Mouse (Mus musculus): ENCODE results near the gene Tex52. TPM values are rescaled to one million over a fixed set of nuclear protein-coding genes. Genes with fewer than 3 reads are reported as not detected.

The Tex52 gene
- total and polyA plus RNA-seq, 3 experiments = 0.07 TPM; not detected in 2

DNA sequence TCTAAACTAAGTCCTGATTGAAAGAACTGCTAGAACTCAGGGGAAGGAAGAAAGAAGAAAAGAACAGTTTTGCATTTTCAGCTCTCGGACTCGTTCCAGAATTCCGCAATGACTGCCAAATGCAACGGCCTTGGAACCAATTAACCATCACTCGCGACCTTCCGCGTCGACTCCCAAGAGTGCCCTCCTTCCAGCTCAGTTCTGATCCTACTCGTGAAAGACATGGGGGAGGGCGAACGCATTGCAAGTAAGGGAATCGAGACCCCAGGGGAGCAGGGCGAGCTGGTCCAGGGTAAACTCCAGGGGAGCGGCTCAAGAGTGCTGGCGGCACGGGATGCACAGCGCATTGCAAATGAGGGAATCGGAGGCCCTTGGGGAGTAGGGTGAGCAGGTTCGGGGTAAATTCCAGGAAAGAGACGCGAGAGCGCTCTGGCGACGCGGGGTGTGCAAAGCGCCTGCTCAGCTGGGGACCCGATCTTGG lies 20.0 kb upstream of the Tex52 start:
- H3K27me3 ChIP-seq (ENCODE audit: control insufficient read depth in 1 of 2, insufficient read depth in 2 of 2, low read length in 2 of 2) = no peaks in the 10 kb centered on the region
- peaks cover 10% of the 10 kb centered on the region for H3K79me2 ChIP-seq (ENCODE audit: control insufficient read depth, insufficient read depth, low read length, poor library complexity)
- TF ChIP-seq GABPA (IDR thresholded peaks at IDR 0.05; ENCODE audit: low read depth, low read length) (no peak), SIN3A (IDR thresholded peaks at IDR 0.05; ENCODE audit: low read length) (no peak), MAX (IDR thresholded peaks at IDR 0.05; ENCODE audit: low read length) (no peak), ETS1 (IDR thresholded peaks at IDR 0.05; ENCODE audit: low read depth, low read length) (no peak), MXI1 (IDR thresholded peaks at IDR 0.05; ENCODE audit: low read depth, low read length) (no peak)
- H3K36me3 ChIP-seq (ENCODE audit: control insufficient read depth in 1 of 2, insufficient read depth in 2 of 2, low read length in 2 of 2) = peaks cover 0 to 8% of the 10 kb centered on the region in 2 experiments; a peak in 3 of 4 replicates
- H3K4me3 ChIP-seq (ENCODE audit: control insufficient read depth in 1 of 2, insufficient read depth in 1 of 2, low read depth in 2 of 2, low read length in 2 of 2) = peak overlapping the region; percentile 68 to 88
- no peak for DNase-seq (ENCODE audit: low read depth, low spot score)
- H3K9ac ChIP-seq (ENCODE audit: control insufficient read depth, low read depth, low read length, poor library complexity, severe bottlenecking) = peak overlapping the region; percentile 79
- H3K9me3 ChIP-seq (replicated peaks; ENCODE audit: insufficient read depth, low read length) = no peaks in the 10 kb centered on the region
- no peak overlapping the region for H3K27ac ChIP-seq (ENCODE audit: control insufficient read depth, low read depth, low read length)
- H3K4me1 ChIP-seq (ENCODE audit: control insufficient read depth in 1 of 2, insufficient read depth in 2 of 2, low read length in 2 of 2) = peaks cover 0 to 5% of the 10 kb centered on the region in 2 experiments; a peak in 2 of 4 replicates

DNA sequence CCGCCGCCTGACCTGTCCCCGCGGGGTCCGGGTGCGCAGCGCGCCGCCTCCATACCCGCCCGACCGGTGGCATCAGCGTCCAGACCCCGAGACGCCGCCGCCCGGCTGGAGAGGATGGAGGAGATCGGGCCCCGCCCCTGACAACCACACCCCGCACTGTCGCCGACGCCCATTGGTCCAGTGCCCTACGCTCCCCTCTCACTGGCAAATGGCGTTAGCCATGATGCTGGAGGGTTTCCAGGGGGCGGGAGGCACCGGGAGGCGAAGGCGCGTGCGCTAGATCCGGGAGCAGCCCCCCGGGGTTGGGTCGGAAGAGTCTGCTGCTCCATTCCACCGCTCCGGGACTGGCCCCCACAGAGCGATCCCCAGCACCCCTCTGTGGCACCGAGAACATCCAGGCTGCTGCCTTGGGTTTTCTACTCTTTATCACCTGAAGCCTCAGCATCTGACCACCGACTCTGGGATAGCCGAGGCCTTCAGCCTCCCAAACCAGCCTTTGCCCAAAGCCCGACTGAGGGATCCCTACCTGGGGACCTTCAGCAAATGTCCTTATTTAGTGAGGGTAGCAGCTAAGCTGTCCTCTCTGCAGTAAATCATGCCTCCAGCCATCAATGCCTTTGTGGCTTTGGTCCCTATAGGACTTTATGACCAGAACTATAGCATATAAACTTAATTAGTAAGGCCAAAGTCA lies 19.4 kb upstream of the Tex52 start, which contains the start of gene Tulp3:
Tulp3 (minus strand) TSS at position 126 of the 691 bp plus-strand sequence.
- peaks cover 0 to 12% of the 10 kb centered on the region in 2 experiments; a peak in 3 of 4 replicates for H3K36me3 ChIP-seq (ENCODE audit: control insufficient read depth in 1 of 2, insufficient read depth in 2 of 2, low read length in 2 of 2)
- TF ChIP-seq ZC3H11A (IDR thresholded peaks at IDR 0.05; ENCODE audit: low read depth, low read length) = no peak
- TF ChIP-seq ETS1 (IDR thresholded peaks at IDR 0.05; ENCODE audit: low read depth, low read length) = 0 out of 2 replicates have a peak, but pooled peaks have one; percentile 20
- no peak for TF ChIP-seq UBTF (IDR thresholded peaks at IDR 0.05; ENCODE audit: borderline replicate concordance, insufficient read depth, low read depth, low read length)
- no peak for TF ChIP-seq MEF2A (IDR thresholded peaks at IDR 0.05; ENCODE audit: extremely low read depth, insufficient replicate concordance, low read depth, low read length, poor library complexity, severe bottlenecking)
- 0 out of 2 replicates have a peak, but pooled peaks have one; percentile 38 for TF ChIP-seq TBP (IDR thresholded peaks at IDR 0.05; ENCODE audit: low read depth, low read length)
- TF ChIP-seq HCFC1 (IDR thresholded peaks at IDR 0.05; ENCODE audit: low read depth, low read length) = peak; percentile 80
- peak; percentile 79 for TF ChIP-seq NRF1 (IDR thresholded peaks at IDR 0.05; ENCODE audit: insufficient read depth, low read depth, low read length, poor library complexity, severe bottlenecking)
- TF ChIP-seq MXI1 (IDR thresholded peaks at IDR 0.05; ENCODE audit: low read depth, low read length) = peak; percentile 72; the same call in 1 of the 2 replicates
- peak; percentile 29 to 75 for TF ChIP-seq POLR2A (IDR thresholded peaks at IDR 0.05; ENCODE audit: control insufficient read depth in 1 of 2, insufficient read depth in 1 of 2, low read depth in 1 of 2, low read length in 2 of 2, poor library complexity in 1 of 2)
- peak; percentile 30; the same call in 1 of the 2 replicates for TF ChIP-seq USF1 (IDR thresholded peaks at IDR 0.05; ENCODE audit: low read depth, low read length)
- TF ChIP-seq POLR2AphosphoS2 (IDR thresholded peaks at IDR 0.05; ENCODE audit: low read length) = peak; percentile 85
- TF ChIP-seq CHD2 (IDR thresholded peaks at IDR 0.05; ENCODE audit: low read length) = peak; percentile 50; the same call in 1 of the 2 replicates
- TF ChIP-seq NELFE (IDR thresholded peaks at IDR 0.05; ENCODE audit: low read depth, low read length) = peak; percentile 49
- TF ChIP-seq CTCF (IDR thresholded peaks at IDR 0.05 in 2 of 3, conservative IDR thresholded peaks at IDR 0.05 in 1 of 3; ENCODE audit: control insufficient read depth in 1 of 3, insufficient read depth in 1 of 3, low read depth in 2 of 3, low read length in 3 of 3, poor library complexity in 1 of 3, severe bottlenecking in 1 of 3) = no peak
- peak; percentile 45; the same call in 1 of the 2 replicates for TF ChIP-seq MAZ (IDR thresholded peaks at IDR 0.05; ENCODE audit: low read depth, low read length)
- 0 out of 2 replicates have a peak, but pooled peaks have one; percentile 24 for TF ChIP-seq ELF1 (IDR thresholded peaks at IDR 0.05; ENCODE audit: low read depth, low read length)
- peak; percentile 56; the same call in 1 of the 2 replicates for TF ChIP-seq SIN3A (IDR thresholded peaks at IDR 0.05; ENCODE audit: low read length)
- TF ChIP-seq ZKSCAN1 (IDR thresholded peaks at IDR 0.05; ENCODE audit: low read depth, low read length) = no peak
- TF ChIP-seq TCF12 (IDR thresholded peaks at IDR 0.05; ENCODE audit: low read depth, low read length) = peak; percentile 26; the same call in 1 of the 2 replicates
- TF ChIP-seq ZMIZ1 (IDR thresholded peaks at IDR 0.05; ENCODE audit: low read depth, low read length) = no peak; the same call in 1 of the 2 replicates
- H3K27me3 ChIP-seq (ENCODE audit: control insufficient read depth in 1 of 2, insufficient read depth in 2 of 2, low read length in 2 of 2) = no peaks in the 10 kb centered on the region
- peak; percentile 96 for DNase-seq (ENCODE audit: low read depth, low spot score)
- peaks cover 0 to 5% of the 10 kb centered on the region in 2 experiments; a peak in 2 of 4 replicates for H3K4me1 ChIP-seq (ENCODE audit: control insufficient read depth in 1 of 2, insufficient read depth in 2 of 2, low read length in 2 of 2)
- H3K79me2 ChIP-seq (ENCODE audit: control insufficient read depth, insufficient read depth, low read length, poor library complexity) = peaks cover 14% of the 10 kb centered on the region
- H3K9me3 ChIP-seq (replicated peaks; ENCODE audit: insufficient read depth, low read length) = no peaks in the 10 kb centered on the region
- peak within 1 kb of the TSS; percentile 79 for H3K9ac ChIP-seq (ENCODE audit: control insufficient read depth, low read depth, low read length, poor library complexity, severe bottlenecking)
- no peak within 1 kb of the TSS for H3K27ac ChIP-seq (ENCODE audit: control insufficient read depth, low read depth, low read length)
- H3K4me3 ChIP-seq (ENCODE audit: control insufficient read depth in 1 of 2, insufficient read depth in 1 of 2, low read depth in 2 of 2, low read length in 2 of 2) = peak within 1 kb of the TSS; percentile 68 to 88
